In genomic region chr2:29226671-29227070, GRCm38 (mm10) we compare ENCODE assay signal across 12 mouse cellular contexts.
"Had no signal": no experiment of that assay in that cellular context is flagged by ENCODE, and none has a peak within 500 bp of the region (broad histone marks: within the 10 kb centered on the region; RNA-seq: fewer than 3 reads in every experiment).

No protein-coding gene starts in this region.

- DNase-seq: retina, postnatal 1 day; right cerebral cortex, adult 18-20 months; right cerebral cortex, postnatal 14 days; right cerebral cortex, postnatal 25 days; right cerebral cortex, postnatal 4 days; spleen, adult 18-20 months; thymus, adult 18-20 months; thymus, adult 2 months; thymus, postnatal 14 days; thymus, postnatal 25 days; thymus, postnatal 36 days; thymus, postnatal 4 days had no signal
